Mouse (Mus musculus) heart, embryonic 11.5 days (tissue): ENCODE results near the gene Ints11. TPM values are rescaled to one million over a fixed set of nuclear protein-coding genes. Genes with fewer than 3 reads are reported as not detected.

ENCODE experiments used
- ATAC-seq: fragments of 200-750 bp; cut with Nextera tagmentation; replicated peaks from 2 replicates; pipeline ENCODE4 v1.8.0; 2017; ENCODE audit warnings: moderate library complexity; ENCODE audit not compliant: insufficient number of reproducible peaks, low FRiP score, low TSS enrichment
- H3K27ac ChIP-seq: fragments of 300-500 bp; sonication (generic); 2 replicates; pipeline ENCODE4 v1.5.1; 2014; ENCODE audit warnings: mild to moderate bottlenecking, low read depth, low read length
- H3K27me3 ChIP-seq: fragments of 300-500 bp; sonication (generic); 2 replicates; pipeline ENCODE4 v1.6.1; 2014; ENCODE audit warnings: mild to moderate bottlenecking, low read length, mixed read lengths; ENCODE audit not compliant: control insufficient read depth, insufficient read depth
- H3K36me3 ChIP-seq: fragments of 300-500 bp; sonication (generic); 2 replicates; pipeline ENCODE4 v1.6.1; 2014; ENCODE audit warnings: mild to moderate bottlenecking, low read length, moderate library complexity, mixed read lengths; ENCODE audit not compliant: control insufficient read depth, insufficient read depth
- H3K4me1 ChIP-seq: fragments of 300-500 bp; sonication (generic); 2 replicates; pipeline ENCODE4 v1.6.1; 2014; ENCODE audit warnings: low read length; ENCODE audit not compliant: control insufficient read depth, insufficient read depth
- H3K4me2 ChIP-seq: fragments of 300-500 bp; sonication (generic); 2 replicates; pipeline ENCODE4 v1.6.1; 2014; ENCODE audit warnings: mild to moderate bottlenecking, moderate library complexity
- H3K4me3 ChIP-seq: fragments of 300-500 bp; sonication (generic); 2 replicates; pipeline ENCODE4 v1.5.1; 2014; ENCODE audit warnings: low read depth, low read length
- H3K9ac ChIP-seq: fragments of 300-500 bp; sonication (generic); 2 replicates; pipeline ENCODE4 v1.6.1; 2014; ENCODE audit warnings: mild to moderate bottlenecking, low read depth, low read length, moderate library complexity
- H3K9me3 ChIP-seq: fragments of 300-500 bp; sonication (generic); replicated peaks from 2 replicates; pipeline ENCODE4 v1.6.1; 2016; ENCODE audit warnings: low read length; ENCODE audit not compliant: control insufficient read depth
- WGBS: fragments of 180-500 bp; shearing (Covaris S2); extraction: QIAGEN DNeasy Blood & Tissue Kit; methylation state at CpG from one replicate; pipeline ENCODE4 v1.1.7; 2014; ENCODE audit not compliant: insufficient replicate concordance; 5-methylcytosine and 5-hydroxymethylcytosine counted together
- polyA plus RNA-seq: library from polyadenylated mRNA; unstranded; fragments of >200 nt; fragmentation: Nextera tagmentation; extraction: Ambion mirVana; gene quantifications from 2 replicates; pipeline ENCODE4 v1.2.1, GENCODE M21; 2014

The Ints11 gene
- polyA plus RNA-seq, 1 experiment from 2014 or later, result 40.7 TPM

DNA sequence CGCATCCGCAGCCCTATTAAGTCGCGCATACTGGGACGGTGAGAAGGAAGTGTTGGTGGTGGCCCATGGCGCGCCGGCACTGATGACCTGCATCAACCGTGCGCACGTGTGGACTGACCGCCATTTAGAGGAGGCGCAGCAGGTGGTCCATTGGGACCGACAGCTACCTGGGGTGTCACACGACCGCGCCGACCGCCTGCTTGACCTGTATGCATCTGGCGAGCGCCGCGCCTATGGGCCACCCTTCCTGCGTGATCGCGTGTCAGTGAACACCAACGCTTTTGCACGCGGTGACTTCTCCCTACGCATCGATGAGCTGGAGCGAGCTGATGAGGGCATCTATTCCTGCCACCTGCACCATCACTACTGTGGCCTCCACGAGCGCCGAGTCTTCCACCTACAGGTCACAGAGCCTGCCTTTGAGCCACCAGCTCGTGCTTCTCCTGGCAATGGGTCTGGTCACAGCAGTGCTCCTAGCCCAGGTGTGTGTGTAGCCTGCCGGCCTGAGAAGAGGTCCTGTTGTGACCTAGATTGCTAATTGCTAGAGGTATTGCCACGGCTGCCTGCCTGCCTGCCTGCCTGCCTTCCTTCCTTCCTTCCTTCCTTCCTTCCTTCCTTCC, 27.6 kb upstream of the Ints11 start:
- Histone ChIP-seq H3K9me3 (no peaks in the 10 kb centered on the region), H3K4me1 (peaks cover 38% of the 10 kb centered on the region), H3K27ac (no peak overlapping the region), H3K36me3 (no peaks in the 10 kb centered on the region; the same call in 1 of the 2 replicates), H3K4me3 (peak overlapping the region; percentile 58), H3K27me3 (peaks cover 5% of the 10 kb centered on the region; the same call in 1 of the 2 replicates), H3K4me2 (peak overlapping the region; percentile 95), H3K9ac (0 out of 2 replicates have a peak overlapping the region, but pooled peaks have one; percentile 16)
- 41% methylated on average over 38 of the region's 38 CpGs for WGBS
- ATAC-seq, result no peak

DNA sequence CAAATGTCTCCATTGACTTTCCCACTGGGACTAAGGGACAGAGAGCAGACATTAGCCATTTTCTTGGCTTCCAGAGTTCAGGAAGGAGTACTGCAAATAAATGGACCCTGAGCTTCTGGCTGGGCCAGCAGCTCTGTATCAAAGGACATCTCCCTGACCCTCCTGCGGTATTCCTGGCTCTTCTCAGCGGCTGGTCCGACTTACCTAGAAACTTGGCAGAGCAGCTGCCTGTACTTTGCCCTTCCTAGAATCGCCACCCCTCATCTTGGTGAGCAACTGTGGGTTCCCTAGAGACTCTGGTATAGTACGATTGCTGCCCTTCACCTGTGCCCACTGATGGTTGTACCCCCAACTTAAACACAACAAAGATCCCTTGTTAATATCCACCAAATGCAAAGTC, 26.1 kb upstream of the Ints11 start:
- H3K9me3 ChIP-seq, result no peaks in the 10 kb centered on the region
- H3K9ac ChIP-seq, result no peak overlapping the region
- H3K4me1 ChIP-seq, result peaks cover 35% of the 10 kb centered on the region
- no peak for ATAC-seq
- no peak overlapping the region for H3K4me3 ChIP-seq
- WGBS, result 89% methylated on average over 5 of the region's 5 CpGs
- no peak overlapping the region for H3K27ac ChIP-seq
- no peak overlapping the region for H3K4me2 ChIP-seq
- peaks cover 5% of the 10 kb centered on the region; the same call in 1 of the 2 replicates for H3K27me3 ChIP-seq
- no peaks in the 10 kb centered on the region; the same call in 1 of the 2 replicates for H3K36me3 ChIP-seq

DNA sequence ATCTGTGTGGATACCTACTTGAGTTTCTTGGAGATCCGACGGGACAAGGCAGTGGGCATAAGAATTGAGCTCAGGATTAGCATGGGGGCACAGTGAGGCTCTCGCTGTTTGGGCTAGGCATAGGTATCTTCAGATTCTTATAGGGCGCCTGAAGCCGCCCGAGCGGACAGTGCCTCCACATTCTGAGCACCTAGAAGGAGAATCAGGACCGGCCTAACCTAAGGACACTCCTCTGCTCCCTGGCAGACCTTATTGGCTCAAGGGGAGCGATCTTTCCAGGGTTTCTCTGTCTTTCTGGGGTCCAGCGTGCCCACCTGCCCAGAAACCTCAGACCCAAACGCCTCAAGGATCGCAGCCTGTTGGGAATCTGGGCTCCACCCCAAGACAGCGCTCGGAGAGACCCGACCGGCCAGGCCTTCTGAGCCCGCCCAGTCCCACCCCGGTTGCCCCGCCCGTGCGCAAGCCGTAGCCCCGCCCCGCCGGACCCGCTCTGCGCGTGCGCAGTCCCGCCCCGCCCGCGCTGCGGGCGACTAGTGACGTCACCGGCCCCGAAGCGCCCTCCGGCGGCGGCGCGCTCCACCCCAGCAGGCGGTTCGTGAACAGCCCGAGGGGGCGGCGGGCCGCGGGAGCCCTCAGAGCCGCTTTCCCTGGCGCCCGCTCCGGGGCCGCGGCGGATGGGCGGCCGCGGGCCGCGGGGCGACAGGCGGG, 22.3 kb upstream of the Ints11 start, which contains the start of gene Dvl1:
TSS of gene Dvl1 (plus strand) at position 532 of the 708 bp plus-strand sequence.
- ATAC-seq, result peak; percentile 91
- H3K9ac ChIP-seq, result peak within 1 kb of the TSS; percentile 84
- H3K27ac ChIP-seq, result peak within 1 kb of the TSS; percentile 41; the same call in 1 of the 2 replicates
- no peaks in the 10 kb centered on the region for H3K36me3 ChIP-seq
- 2% methylated on average over 52 of the region's 65 CpGs for WGBS
- H3K4me1 ChIP-seq, result peaks cover 11% of the 10 kb centered on the region
- no peaks in the 10 kb centered on the region for H3K9me3 ChIP-seq
- H3K4me3 ChIP-seq, result peak within 1 kb of the TSS; percentile 83
- H3K4me2 ChIP-seq, result peak within 1 kb of the TSS; percentile 98
- H3K27me3 ChIP-seq, result no peaks in the 10 kb centered on the region

DNA sequence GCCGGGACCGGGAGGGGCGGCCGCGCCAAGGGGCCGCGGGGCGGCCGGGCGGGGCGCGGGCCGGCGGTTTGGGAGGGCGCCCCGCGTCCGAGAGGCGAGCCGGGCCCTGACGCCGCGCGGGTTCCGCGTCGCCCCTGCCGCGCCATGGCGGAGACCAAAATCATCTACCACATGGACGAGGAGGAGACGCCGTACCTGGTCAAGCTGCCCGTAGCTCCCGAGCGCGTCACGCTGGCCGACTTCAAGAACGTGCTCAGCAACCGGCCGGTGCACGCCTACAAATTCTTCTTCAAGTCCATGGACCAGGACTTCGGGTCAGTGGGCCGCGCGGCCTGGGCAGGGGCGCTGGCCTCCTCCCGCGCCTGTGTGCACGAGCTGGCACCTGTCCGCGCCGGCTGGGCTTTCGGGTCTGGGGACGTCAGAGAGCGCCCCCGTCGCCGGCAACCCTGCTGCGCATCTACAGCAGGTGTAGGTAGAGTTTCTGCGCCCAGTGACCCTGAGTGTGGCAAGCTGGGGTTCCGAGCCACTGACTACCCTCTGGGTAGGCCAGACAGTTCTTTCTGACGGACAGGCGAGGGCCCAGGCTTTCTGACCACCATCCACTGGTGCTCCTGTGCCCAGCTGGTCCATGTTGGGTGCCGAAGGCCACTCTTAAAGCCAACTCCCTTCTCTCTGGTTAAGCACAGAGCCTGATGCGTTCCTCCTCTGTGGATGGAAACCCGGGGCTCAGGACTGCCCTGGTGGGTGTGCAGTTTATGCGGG, 21.6 kb upstream of the Ints11 start:
- 3% methylated on average over 59 of the region's 69 CpGs for whole genome bisulfite sequencing
- Histone ChIP-seq H3K36me3 (no peaks in the 10 kb centered on the region), H3K4me3 (peak overlapping the region; percentile 83), H3K4me1 (peaks cover 11% of the 10 kb centered on the region), H3K27ac (peak overlapping the region; percentile 41; the same call in 1 of the 2 replicates), H3K27me3 (no peaks in the 10 kb centered on the region), H3K9me3 (no peaks in the 10 kb centered on the region), H3K9ac (peak overlapping the region; percentile 84), H3K4me2 (peak overlapping the region; percentile 98)
- peak; percentile 20; the same call in 1 of the 2 replicates for ATAC-seq

DNA sequence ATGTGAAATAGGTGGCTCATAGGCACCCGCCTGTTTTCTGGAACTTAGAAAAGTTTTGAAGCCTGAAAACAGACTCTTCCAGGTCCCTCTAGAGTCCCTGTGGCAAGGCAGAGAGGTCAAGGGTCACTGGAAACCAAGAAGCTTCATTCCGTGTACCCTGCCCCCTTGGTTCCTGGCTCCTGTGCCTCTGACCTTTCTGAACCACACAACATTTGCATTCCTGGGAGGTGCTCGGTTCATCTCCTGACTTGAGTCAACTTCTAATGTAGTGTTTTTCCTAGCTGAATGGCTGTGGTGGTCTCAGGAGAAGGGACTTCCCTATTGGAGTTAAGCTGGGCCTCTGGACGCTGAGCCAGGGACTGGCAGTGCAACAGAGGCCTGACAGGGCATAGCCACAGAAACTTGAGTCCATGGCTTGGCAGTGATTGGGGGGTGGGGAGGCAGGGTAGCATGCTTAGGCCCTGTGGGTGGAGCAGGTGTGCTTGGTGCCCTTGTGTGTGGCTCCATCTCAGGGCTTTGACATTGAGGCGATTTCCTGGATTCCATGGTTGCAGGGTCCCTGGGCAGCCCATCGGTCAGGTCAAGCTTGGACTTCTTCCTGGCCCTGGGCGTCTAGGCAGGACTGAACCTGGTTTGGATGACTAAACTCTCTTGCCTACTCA, 20.8 kb upstream of the Ints11 start:
- H3K9me3 ChIP-seq, result no peaks in the 10 kb centered on the region
- H3K4me1 ChIP-seq, result peaks cover 11% of the 10 kb centered on the region
- H3K4me3 ChIP-seq, result peak overlapping the region; percentile 83
- WGBS, result 64% methylated on average over 7 of the region's 7 CpGs
- H3K27me3 ChIP-seq, result no peaks in the 10 kb centered on the region
- H3K9ac ChIP-seq, result peak overlapping the region; percentile 84; the same call in 1 of the 2 replicates
- H3K36me3 ChIP-seq, result no peaks in the 10 kb centered on the region
- H3K4me2 ChIP-seq, result peak overlapping the region; percentile 98
- H3K27ac ChIP-seq, result no peak overlapping the region
- no peak for ATAC-seq

DNA sequence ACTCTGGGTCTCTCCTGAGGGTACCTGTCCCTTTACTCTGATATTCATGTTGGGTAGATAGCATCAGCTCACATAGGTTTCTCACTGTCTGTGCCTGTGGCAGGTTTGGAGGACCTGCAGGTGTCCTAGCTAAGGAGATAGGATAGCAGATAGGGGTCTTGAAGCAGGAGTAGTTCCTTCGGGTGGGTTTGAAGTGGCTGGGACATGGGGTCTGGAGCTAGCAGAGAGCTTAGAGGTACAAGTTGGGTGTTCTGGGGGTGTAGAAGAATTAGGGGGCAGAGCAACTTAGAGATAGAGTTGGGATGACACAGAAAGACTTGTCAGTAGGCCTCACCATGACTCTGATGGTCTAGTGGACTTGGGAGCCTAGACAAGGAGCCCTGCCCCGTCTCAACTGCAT, 20.0 kb upstream of the Ints11 start:
- Histone ChIP-seq H3K4me1 (peaks cover 11% of the 10 kb centered on the region), H3K9me3 (no peaks in the 10 kb centered on the region), H3K9ac (no peak overlapping the region), H3K4me3 (no peak overlapping the region), H3K36me3 (no peaks in the 10 kb centered on the region; the same call in 1 of the 2 replicates), H3K27ac (no peak overlapping the region), H3K4me2 (no peak overlapping the region), H3K27me3 (no peaks in the 10 kb centered on the region)
- 77% methylated on average over 2 of the region's 2 CpGs for WGBS
- no peak for ATAC-seq

DNA sequence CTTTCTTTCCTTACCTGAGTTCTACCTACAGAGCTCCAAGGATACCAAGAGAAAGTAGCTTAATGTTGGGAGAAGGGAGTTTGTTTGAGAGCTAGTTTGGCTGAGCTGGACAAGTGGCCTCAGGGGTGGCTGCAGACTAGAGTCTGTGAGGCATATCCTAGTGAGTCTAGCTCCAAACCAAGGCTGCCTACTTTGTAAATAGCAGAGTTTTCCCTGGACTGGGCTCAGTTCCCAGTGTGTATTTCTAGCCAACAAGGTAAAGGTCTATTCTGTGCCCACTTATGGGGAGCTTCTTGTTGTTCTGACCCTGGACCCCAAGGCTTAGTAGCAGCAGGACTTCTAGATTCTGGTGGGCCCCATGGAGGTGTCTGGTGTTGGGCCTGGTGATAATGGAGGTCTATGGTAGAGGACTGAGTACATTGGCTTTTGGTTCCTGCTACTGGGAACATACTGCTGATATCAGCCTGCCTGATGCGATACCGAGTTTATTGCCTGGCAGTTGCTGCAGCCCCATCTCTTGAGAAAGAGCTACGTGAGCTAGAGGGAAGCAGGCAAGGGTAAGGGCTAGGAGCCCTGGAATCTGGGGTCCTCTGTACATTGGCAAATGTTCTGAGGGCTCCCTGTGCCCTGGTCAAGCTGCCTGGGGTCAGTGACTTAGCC, 19.4 kb upstream of the Ints11 start:
- ATAC-seq, result no peak
- H3K4me2 ChIP-seq, result no peak overlapping the region
- H3K27me3 ChIP-seq, result no peaks in the 10 kb centered on the region
- H3K9me3 ChIP-seq, result no peaks in the 10 kb centered on the region
- WGBS, result 91% methylated on average over 3 of the region's 3 CpGs
- peaks cover 11% of the 10 kb centered on the region for H3K4me1 ChIP-seq
- no peak overlapping the region for H3K9ac ChIP-seq
- peaks cover 2% of the 10 kb centered on the region; the same call in 1 of the 2 replicates for H3K36me3 ChIP-seq
- no peak overlapping the region for H3K27ac ChIP-seq
- no peak overlapping the region for H3K4me3 ChIP-seq
